Mouse (Mus musculus) mesoderm, embryonic 11.5 days (tissue): ENCODE measurements around the gene Mtus2.
"Not testable (repeated sequence)": the region's sequence is repeated elsewhere in the genome, so short reads cannot be mapped to it uniquely, and the experiment has no call there.

ENCODE experiments used
- DNase-seq: peaks from one replicate; pipeline ENCODE4 v3.0.0-alpha.2; 2012; ENCODE audit warnings: low read depth, low spot score

Gene Mtus2

GRCm38 (mm10) chr5:147956821-147957564, at the start of gene Mtus2:
Mtus2 (plus strand) TSS chr5:147957320.
- DNase-seq: peak; percentile 86

DNA sequence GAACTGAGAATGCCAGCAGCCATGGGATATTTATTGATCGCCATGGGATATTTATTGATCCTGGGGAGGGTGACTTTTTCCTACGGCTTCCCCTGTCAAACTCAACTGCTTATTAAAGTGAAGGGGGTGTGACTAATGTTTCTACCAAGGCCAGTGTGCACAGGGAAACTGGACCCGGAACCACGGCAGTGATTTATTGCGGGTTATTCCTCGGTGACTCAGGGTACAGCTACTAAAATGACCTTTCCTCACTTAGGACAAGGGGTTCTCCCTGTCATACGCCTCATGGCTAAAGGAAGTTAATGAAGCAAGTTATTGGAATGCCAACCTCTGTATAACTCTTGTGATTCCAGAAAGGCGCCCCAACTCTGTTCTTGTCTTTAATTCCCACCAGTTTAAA, 49.3 kb upstream of the Mtus2 start:
- no peak for DNase-seq

DNA sequence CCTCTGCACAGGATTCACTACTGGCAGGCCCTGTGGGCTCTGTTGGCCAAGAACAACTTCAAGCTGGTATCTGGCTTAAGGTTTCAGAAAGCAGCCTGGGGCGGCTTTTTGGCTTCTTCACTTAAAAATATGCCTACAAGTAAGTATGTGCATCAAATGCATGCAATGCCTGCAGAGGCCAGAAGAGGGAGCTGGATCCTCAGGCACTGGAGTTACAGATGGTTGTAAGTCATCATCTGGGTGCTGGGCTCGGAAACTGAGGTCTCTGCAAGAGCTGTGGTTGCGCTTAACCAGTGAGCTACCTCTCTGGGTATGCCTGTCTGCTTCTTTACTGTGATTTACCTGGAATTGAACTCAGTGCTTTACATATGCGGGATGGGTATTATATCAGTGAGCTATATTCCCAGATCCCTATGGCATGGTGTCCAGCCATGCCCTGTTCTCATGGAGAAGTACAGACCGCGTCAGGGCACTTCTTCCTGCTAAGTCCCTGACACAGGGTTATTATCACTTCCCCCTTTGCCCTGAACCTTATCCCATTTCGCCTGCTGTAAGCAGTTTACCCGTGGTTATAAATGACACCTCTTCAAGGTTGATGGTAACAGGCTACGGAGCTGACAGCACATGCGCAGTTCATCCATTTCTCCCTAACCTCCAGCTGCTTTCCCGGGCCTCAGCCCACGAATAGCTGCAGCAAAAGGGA, 46.2 kb upstream of the Mtus2 start:
- no peak for DNase-seq

DNA sequence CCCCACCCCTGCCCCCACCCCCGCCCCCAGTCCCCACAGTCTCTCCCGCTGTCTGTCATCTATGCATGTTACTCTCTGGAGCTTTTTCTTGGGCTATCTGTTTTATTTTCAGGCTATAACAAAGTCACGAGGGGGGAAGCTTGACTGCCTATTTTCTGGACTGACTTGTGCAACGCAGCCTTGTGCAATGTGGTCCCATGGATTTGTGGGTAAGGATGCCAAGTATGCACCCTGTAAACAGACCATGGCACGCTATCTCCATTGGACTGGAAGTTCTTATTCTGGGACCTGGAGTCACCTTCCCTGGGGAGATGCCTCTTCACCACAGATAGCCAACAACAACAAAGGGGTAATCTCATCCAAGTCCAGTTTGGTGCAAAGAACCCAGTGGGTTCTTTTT, 45.4 kb upstream of the Mtus2 start:
- DNase-seq: no peak

DNA sequence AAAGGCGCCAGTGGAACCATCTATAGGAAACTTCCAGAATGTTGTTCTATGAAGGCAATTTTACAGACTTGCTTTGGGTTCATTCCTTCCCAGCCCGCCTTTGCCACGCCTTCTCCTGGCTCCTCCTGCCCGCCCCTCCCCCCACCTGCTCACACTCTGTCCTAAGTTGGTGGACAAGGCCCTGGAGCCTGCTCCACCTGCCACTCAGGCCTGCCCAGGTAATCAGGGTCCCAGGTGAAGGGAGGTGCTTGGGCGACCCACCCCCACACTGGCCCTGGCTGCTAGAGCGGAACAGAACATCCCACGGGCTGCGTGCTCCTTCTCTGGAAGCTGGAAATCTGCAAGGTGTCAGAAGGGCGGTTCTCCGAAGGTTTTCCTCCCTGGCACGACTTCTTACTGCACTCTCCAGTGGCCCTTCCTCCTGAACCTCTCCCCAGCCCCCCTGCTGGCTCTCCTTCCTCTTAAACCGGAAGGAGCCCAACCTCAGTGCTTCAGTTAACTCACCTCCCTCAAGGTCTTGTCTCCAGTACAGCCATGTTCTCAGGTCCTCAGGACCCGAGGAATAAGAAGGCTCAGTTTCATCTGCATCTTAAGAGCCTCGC, 43.8 kb upstream of the Mtus2 start:
- DNase-seq: no peak

GRCm38 (mm10) chr5:147915038-147915566, 42.0 kb upstream of the Mtus2 start:
- no peak for DNase-seq

DNA sequence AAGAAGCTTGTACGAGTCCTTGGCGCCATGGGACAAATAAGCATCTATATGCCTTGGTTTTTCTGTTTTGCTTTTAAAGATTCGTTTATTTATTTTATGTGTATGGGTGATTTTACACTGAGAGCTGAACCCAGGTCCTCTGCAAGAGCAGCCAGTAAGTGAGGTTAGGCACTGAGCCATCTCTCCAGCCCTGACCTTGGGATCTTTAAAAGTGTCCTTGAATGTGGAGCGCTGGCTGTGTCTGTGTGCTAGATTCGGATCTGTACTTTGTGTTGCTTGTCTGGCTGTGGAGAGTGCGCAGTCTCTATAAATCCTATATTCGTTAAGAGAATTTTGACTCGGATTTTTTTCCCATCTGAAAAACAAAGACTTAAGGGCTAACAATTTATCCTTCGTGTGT, 40.9 kb upstream of the Mtus2 start:
- no peak for DNase-seq

- no peak for DNase-seq
Measured at GRCm38 (mm10) chr5:147918044-147918846, 38.9 kb upstream of the Mtus2 start.

- no peak for DNase-seq
Measured at GRCm38 (mm10) chr5:147924621-147925020, 32.5 kb upstream of the Mtus2 start.

DNA sequence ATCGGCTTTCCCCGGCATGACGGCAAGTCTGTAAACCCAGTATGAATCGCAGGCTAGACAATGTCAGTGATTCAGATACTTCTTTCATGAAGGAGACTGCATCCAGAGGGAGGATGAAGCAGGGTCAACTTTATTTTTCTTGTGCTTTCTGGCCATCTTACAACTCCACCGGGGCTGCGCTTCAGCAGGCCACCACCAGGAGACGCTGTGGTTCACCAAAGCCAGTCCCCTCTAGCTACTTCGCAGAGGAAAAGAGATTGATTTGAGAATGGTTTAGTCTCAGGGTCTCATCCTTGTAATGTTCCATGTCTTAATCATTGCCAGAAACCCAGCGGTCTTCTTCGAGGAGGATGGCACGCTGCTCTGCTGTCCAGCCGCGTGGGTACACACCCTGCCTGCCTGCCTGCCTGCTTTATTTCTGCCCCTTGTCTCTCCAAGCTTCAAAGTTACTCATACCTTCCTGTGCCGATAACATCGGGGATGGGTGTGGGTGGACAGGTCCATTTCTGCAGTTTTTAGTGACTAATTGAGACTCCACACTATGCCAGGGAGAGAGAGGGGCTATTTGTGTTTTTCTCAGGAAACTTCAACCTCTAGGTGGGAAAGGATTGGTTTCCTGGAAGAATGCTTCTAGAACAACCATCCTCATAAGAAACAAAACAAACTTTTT, 31.1 kb upstream of the Mtus2 start:
- DNase-seq: peak; percentile 37

- no peak for DNase-seq
Measured at GRCm38 (mm10) chr5:147928668-147929497, 28.2 kb upstream of the Mtus2 start.

- no peak for DNase-seq
Measured at GRCm38 (mm10) chr5:147935096-147935495, 22.0 kb upstream of the Mtus2 start.

DNA sequence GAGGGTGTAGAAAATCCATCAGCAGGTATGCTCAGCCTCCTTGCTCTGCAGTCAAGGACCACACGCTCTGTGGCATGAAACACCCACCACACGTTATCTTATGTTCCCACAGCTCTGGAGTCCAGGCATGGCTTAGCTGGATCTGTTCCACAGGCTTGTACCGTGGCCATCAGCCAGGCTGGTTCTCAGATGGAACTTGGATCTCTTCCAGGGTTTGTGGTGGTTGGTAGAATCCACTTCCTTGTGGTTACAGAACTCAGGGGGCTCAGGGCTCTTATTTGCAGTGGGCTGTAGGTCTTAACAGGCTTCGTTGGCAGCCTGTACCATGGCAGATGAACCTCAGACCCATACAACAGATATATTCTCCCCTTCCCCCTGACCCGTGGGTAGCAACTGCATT, 17.9 kb upstream of the Mtus2 start:
- no peak for DNase-seq

DNA sequence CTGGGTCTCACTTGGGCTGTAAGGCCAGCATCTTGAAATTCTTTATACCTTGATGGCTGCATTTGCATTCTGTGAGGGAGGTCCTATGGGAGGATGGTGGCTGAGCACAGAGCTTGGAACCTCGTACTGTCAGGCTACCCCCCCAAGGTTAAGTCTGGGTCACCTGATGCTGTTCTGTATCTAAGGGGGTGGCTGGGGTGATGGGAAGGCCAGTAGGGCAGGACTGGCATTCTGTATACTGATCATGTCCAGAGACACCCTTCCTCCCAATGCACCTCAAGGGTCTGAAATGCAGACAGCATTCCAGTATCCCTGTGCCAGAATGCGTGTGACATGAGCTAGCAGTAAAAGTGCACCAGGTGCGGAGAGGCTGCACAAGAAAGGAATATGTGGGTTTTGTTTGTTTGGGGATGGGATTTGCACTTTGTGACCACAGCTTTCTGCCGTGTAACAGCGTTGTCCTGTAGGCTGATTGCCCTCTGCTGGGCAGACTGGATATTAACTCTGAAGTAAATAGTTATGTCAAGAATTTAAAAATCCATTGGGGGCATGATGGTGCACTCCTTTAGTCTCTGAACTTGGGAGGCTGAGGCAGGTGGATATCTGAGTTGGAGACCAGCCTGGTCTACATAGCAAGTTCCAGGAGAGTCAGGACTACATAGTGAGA, 12.0 kb upstream of the Mtus2 start:
- no peak for DNase-seq

DNA sequence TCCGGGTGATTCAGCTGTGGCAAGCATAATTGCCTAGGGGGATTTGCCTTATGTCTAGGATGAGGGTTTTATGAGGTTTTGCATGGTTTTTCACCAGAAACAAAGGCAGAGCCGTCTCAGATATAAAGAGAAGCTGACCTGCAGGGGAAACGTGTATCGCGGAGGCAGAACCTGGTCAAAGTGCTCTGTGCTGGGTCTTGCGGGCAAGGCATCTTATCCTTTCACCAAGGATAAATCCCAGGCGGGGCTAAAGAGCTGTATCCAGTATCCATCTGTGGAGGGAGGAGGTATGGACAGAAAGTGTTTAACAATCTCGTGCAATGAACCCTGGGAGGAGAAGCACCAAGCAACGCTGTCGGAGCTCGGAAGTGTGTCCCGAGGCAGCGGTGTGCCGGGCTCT, 7.2 kb upstream of the Mtus2 start:
- no peak for DNase-seq

- no peak for DNase-seq
Measured at GRCm38 (mm10) chr5:147951751-147952150, 5.4 kb upstream of the Mtus2 start.

DNA sequence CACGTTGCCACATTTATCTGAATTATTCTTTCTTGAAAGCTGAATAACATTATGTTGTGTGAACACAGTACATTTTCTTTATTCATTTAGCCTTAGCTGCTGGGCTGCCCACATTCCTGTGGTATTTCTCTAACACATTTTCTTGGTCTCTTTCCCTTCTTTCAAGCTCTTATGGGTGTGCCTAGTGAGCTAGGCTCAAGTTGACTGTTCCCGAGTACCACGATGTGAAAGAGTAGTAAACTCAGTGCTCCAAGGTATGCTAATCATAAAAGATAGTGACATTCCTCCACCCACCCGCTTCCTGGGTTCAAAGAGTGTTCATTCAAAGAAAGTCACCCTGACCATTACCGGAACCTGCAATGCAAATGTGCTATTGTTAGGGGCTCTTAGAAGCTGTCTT, 3.9 kb upstream of the Mtus2 start:
- DNase-seq: not testable (repeated sequence)

DNA sequence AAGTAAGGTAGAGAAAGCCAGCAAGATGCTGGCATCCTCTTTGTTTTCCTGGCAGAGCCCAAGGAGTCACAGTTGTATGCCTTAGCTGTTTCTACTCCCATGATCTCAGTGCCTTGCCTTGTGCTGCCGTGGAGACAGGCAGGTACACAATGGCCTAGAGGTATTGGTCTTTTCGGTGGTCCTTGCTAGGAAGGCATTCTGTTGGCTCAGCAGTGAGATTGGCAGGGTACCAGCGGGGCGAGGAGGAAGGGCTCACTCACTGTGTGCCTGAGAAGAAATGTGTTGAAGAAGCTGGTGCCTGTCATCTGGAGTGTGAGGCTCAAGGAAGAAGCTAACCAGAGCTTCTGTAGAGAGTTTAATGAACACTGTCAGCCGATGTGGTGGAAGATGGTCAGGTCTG, 1.4 kb upstream of the Mtus2 start:
- no peak for DNase-seq

DNA sequence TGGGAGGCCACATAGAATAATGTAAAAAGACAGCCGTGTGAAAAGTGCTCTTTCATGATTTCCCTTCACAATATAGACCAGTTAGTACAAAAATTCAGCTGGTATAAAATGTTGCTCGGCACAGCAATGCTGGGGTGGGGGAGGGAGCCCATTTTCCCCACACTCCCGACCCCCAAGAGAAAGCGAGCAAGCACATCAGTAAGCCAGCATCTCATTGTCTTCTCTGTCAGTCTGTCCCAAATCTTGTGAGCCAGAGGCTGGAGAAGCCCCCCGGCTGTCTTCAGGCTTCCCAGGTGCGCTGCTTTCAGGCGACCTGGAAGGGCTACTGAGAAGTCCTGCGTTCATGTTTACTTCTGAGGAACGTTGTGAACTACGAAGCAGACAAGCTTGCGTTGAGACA, 699 bp upstream of the Mtus2 start:
- DNase-seq: no peak
